Comparison of ENCODE assay signal across 8 mouse cellular contexts in the genomic region with DNA sequence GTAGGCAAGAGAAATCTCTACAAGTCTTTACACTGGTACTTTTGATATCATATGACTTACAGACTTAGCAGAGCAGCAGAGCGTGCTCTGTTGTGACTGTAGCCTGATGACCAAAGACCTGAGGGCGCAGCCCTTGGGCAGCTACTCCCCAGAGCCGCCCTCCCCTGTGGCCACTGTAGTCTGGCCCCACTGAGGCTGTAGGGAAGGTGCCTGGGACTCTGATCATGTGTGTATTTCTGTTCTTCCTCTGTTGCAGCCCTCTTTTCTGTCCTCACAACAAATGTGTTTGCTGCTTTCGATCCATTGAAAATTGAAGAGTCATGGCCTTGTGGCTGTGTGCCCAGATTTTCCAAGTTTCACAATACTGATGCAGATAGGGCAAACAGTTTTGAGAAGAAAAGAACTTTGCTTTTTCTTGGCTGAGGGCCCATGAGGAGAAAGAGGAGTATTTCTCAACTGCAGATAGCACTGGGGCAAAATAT. TPM values are rescaled to one million over a fixed set of nuclear protein-coding genes. Genes with fewer than 3 reads are reported as not detected.
DNase-seq lines count a peak whose midpoint lies in the region; ATAC-seq and TF ChIP-seq lines count a peak whose summit lies in the region.

No protein-coding gene starts in this region.

- H3K4me1 ChIP-seq in hindbrain, embryonic 12.5 days, result peaks cover 8% of the 10 kb centered on the region; the same call in 1 of the 2 replicates
- peaks cover 38% of the 10 kb centered on the region for H3K4me1 ChIP-seq in limb, embryonic 15.5 days
- peaks cover 19% of the 10 kb centered on the region for H3K4me1 ChIP-seq in midbrain, embryonic 13.5 days (replicated peaks)

- intact Hi-C loops in gastrocnemius, adult 2 months (cut with DNase I), result no loop called here

- H3K4me2 ChIP-seq in hindbrain, embryonic 12.5 days (replicated peaks), result peak overlapping the region; percentile 63
- H3K4me2 ChIP-seq in limb, embryonic 15.5 days, result peak overlapping the region; percentile 79
- peak overlapping the region; percentile 67 for H3K4me2 ChIP-seq in midbrain, embryonic 13.5 days (replicated peaks)

- no peak for TF ChIP-seq CTCF in brain, embryonic 14.5 days (IDR thresholded peaks at IDR 0.05; ENCODE audit: borderline replicate concordance, extremely low read depth, insufficient read depth, insufficient read length)
- TF ChIP-seq CTCF in gastrocnemius, adult 2 months (IDR thresholded peaks at IDR 0.05), result no peak

- no peaks in the 10 kb centered on the region for H3K9me3 ChIP-seq in hindbrain, embryonic 12.5 days (replicated peaks)
- no peaks in the 10 kb centered on the region for H3K9me3 ChIP-seq in limb, embryonic 15.5 days
- H3K9me3 ChIP-seq in midbrain, embryonic 13.5 days, result no peaks in the 10 kb centered on the region

- H3K4me3 ChIP-seq in gastrocnemius, adult 2 months, result peak overlapping the region; percentile 76
- H3K4me3 ChIP-seq in hindbrain, embryonic 12.5 days, result peak overlapping the region; percentile 45
- peak overlapping the region; percentile 48 for H3K4me3 ChIP-seq in limb, embryonic 15.5 days
- H3K4me3 ChIP-seq in midbrain, embryonic 13.5 days (replicated peaks), result peak overlapping the region; percentile 44

- 62% methylated on average over 4 of the region's 4 CpGs for WGBS in hindbrain, embryonic 12.5 days
- WGBS in limb, embryonic 15.5 days, result 44% methylated on average over 4 of the region's 4 CpGs
- 62% methylated on average over 4 of the region's 4 CpGs for WGBS in midbrain, embryonic 13.5 days

- H3K9ac ChIP-seq in hindbrain, embryonic 12.5 days, result no peak overlapping the region
- H3K9ac ChIP-seq in limb, embryonic 15.5 days, result peak overlapping the region; percentile 14; the same call in 1 of the 2 replicates
- H3K9ac ChIP-seq in midbrain, embryonic 13.5 days (replicated peaks), result no peak overlapping the region

- no peaks in the 10 kb centered on the region for H3K27me3 ChIP-seq in hindbrain, embryonic 12.5 days
- H3K27me3 ChIP-seq in limb, embryonic 15.5 days, result no peaks in the 10 kb centered on the region
- H3K27me3 ChIP-seq in midbrain, embryonic 13.5 days, result peaks cover 3% of the 10 kb centered on the region; the same call in 1 of the 2 replicates

- DNase-seq in brain, embryonic 14.5 days (ENCODE audit: low read depth), result peak; percentile 80
- DNase-seq in gastrocnemius, adult 2 months, result peak; percentile 78
- peak; percentile 56 to 72 for DNase-seq in urinary bladder, postnatal 4 days (ENCODE audit: low spot score in 2 of 2)
- DNase-seq in frontal cortex, postnatal 10 days (ENCODE audit: low spot score in 2 of 2), result no peak
- DNase-seq in frontal cortex, postnatal 14 days (ENCODE audit: low spot score in 2 of 2), result no peak

- TF ChIP-seq POLR2A in brain, embryonic 14.5 days (IDR thresholded peaks at IDR 0.05; ENCODE audit: borderline replicate concordance, extremely low read depth, insufficient read depth, insufficient read length, poor library complexity, severe bottlenecking), result no peak

- H3K27ac ChIP-seq in gastrocnemius, adult 2 months, result peak overlapping the region; percentile 84
- peak overlapping the region; percentile 49 for H3K27ac ChIP-seq in hindbrain, embryonic 12.5 days
- H3K27ac ChIP-seq in limb, embryonic 15.5 days, result peak overlapping the region; percentile 63
- peak overlapping the region; percentile 49 for H3K27ac ChIP-seq in midbrain, embryonic 13.5 days

- H3K36me3 ChIP-seq in hindbrain, embryonic 12.5 days, result no peaks in the 10 kb centered on the region
- no peaks in the 10 kb centered on the region for H3K36me3 ChIP-seq in limb, embryonic 15.5 days
- no peaks in the 10 kb centered on the region for H3K36me3 ChIP-seq in midbrain, embryonic 13.5 days

- peak; percentile 60; the same call in 1 of the 2 replicates for ATAC-seq in hindbrain, embryonic 12.5 days (ENCODE audit: low FRiP score)
- no peak for ATAC-seq in limb, embryonic 15.5 days (ENCODE audit: insufficient number of reproducible peaks, low FRiP score, low TSS enrichment, low read depth)
- peak; percentile 62 for ATAC-seq in midbrain, embryonic 13.5 days

RNA-seq across cellular contexts. Expression of a gene that starts 1.0 kb away (rescaled TPM):
- 41.5 and 42.5 TPM in 2 replicates for polyA plus RNA-seq in brain, embryonic 14.5 days (2012; rRNA removed)
- total RNA-seq in gastrocnemius, adult 2 months (2021), result 10 to 100 TPM; 47.4 to 69.0 TPM
- 75.7 and 91.8 TPM in 2 replicates for polyA plus RNA-seq in hindbrain, embryonic 12.5 days (2016; fragmentation: Nextera tagmentation; extraction: Ambion mirVana)
- 187 and 224 TPM in 2 replicates for polyA plus RNA-seq in limb, embryonic 15.5 days (2015; fragmentation: Nextera tagmentation; extraction: Ambion mirVana)
- 61.2 and 70.3 TPM in 2 replicates for polyA plus RNA-seq in midbrain, embryonic 13.5 days (2015; fragmentation: Nextera tagmentation; extraction: Ambion mirVana)

Comparison
In these comparisons a context has a peak if more than half of its experiments do, and no peak if none do; other contexts are left out.
1. DNase-seq: peak in brain, embryonic 14.5 days (single experiment), gastrocnemius, adult 2 months (single experiment) and urinary bladder, postnatal 4 days (2 of 2); none in frontal cortex, postnatal 10 days (0 of 2) and frontal cortex, postnatal 14 days (0 of 2).
2. Peak in every context shown above with its lines, with median percentiles within 50 percentile points of each other: H3K27ac ChIP-seq, H3K4me3 ChIP-seq and H3K4me2 ChIP-seq.